Mouse (Mus musculus): ENCODE data around the gene Ntrk1.

- TF ChIP-seq CTCF (IDR thresholded peaks at IDR 0.05; ENCODE audit: low read depth, low read length) (peak; percentile 55), POLR2A (IDR thresholded peaks at IDR 0.05; ENCODE audit: extremely low read depth, insufficient read depth, low read length) (no peak)
These were observed 24.7 kb downstream of the Ntrk1 start for GRCm38 (mm10) chr3:87770280-87770679.
